Mouse (Mus musculus) macrophage (primary cell): Measurements from ENCODE around the gene Aars2. TPM values are rescaled to one million over a fixed set of nuclear protein-coding genes. Genes with fewer than 3 reads are reported as not detected.

Source experiments
- H3K27ac ChIP-seq: fragments of 350-480 bp; formaldehyde crosslinking; 2 replicates; pipeline ENCODE4 v1.9.0; 2021
- H3K36me3 ChIP-seq: fragments of 350-480 bp; formaldehyde crosslinking; 2 replicates; pipeline ENCODE4 v1.9.0; 2021; ENCODE audit errors: inconsistent target
- H3K4me3 ChIP-seq: fragments of 350-480 bp; formaldehyde crosslinking; 2 replicates; pipeline ENCODE4 v1.9.0; 2021; ENCODE audit errors: inconsistent target
- H3K79me2 ChIP-seq: fragments of 350-480 bp; formaldehyde crosslinking; 2 replicates; pipeline ENCODE4 v1.9.0; 2021; ENCODE audit errors: inconsistent target
- WGBS: methylation state at CpG from one replicate; pipeline ENCODE4 v1.1.7; 2026; ENCODE audit warnings: inconsistent platforms; ENCODE audit not compliant: missing documents; 5-methylcytosine and 5-hydroxymethylcytosine counted together
- polyA plus RNA-seq: library from polyadenylated mRNA; stranded (reverse); fragments of 250-400 nt; gene quantifications from 3 replicates; pipeline ENCODE4 v1.2.4, GENCODE M21; 2018; ENCODE audit warnings: inconsistent platforms

Aars2 gene
- polyA plus RNA-seq, 1 experiment from 2014 or later, result 1.9 TPM

DNA sequence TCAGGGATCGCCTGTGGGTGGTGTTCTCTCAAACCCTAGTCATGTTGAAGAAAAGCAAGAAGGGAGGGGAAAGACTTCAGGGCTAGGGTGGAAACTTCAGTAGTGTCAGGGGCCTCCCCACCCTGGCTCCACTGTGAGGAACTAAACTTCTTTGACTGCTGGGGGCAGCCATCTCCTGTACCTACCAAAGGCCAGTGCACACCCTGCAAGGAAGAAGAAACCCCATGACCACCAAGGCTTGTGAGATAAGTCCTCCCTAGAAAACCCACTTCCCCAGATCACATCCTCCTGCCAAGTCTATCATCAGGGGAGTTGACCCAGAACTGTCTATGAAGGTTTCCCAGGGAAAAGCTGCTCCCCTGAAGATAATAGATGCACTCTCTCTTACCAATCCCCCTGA is 47.8 kb downstream of the Aars2 start:
- H3K27ac ChIP-seq, result no peak overlapping the region

DNA sequence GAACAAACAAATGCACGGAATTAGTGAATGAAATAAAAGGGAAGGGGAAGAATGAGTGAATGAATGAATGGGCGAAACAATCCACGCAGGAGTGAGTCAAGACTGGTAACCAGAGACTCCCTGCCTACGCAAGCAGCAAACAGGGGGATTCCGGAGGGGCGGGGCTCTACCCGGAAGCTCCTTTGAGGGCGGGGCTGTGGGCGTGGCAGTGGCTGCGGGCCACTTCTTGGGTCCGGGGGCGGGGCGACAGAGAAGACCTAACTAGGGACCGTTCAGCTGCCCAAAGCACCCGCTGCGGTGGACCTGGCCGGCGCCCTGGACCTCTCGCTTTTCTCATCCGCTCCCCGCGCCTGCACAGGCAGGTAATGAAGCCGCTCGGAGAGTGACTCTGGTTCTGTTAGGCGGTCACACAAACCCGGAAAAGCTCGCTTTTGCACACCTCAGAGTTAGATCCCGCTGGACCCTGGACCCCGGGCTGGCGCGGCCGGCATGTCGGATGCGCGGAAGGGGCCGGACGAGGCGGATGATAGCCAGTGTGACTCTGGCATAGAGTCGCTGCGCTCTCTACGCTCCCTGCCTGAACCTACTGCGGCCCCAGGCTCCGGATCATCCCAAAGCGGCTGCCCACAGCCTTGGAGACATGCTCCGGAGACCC is 48.9 kb downstream of the Aars2 start, which contains the start of gene Nfkbie:
Gene Nfkbie, plus strand, starts transcription at position 252 of the 655 bp plus-strand sequence.
- Histone ChIP-seq H3K4me3 (peak within 1 kb of the TSS; percentile 60), H3K36me3 (peaks cover 7% of the 10 kb centered on the region; the same call in 1 of the 2 replicates), H3K79me2 (peaks cover 7% of the 10 kb centered on the region; the same call in 1 of the 2 replicates), H3K27ac (peak within 1 kb of the TSS; percentile 37)
- 0% methylated on average over 42 of the region's 45 CpGs for WGBS

More for the DNA sequence above, 47.8 kb downstream of the Aars2 start:
- no peaks in the 10 kb centered on the region for H3K36me3 ChIP-seq
- WGBS, result 36% methylated on average over 1 of the region's 1 CpGs
- H3K4me3 ChIP-seq, result no peak overlapping the region
- H3K79me2 ChIP-seq, result peaks cover 7% of the 10 kb centered on the region; the same call in 1 of the 2 replicates

DNA sequence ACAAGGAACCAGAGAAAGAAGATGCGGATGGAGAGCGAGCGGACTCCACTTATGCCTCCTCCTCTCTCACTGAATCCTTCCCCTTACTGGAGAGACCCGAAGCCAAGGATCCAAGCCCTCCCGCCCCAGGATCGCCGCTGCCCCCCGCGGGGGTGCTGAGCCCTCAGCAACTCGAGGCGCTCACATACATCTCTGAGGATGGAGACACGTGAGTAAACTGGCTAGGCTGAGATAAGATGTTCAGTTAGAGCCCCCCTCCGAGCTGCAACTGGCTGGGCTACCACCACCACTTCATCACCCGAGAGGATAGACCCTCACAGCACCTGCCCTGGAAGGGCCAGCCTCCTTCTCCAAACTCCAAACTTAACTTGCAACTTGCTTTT is 49.5 kb downstream of the Aars2 start:
- H3K36me3 ChIP-seq, result peaks cover 11% of the 10 kb centered on the region; the same call in 1 of the 2 replicates
- H3K27ac ChIP-seq, result peak overlapping the region; percentile 37
- H3K79me2 ChIP-seq, result peaks cover 7% of the 10 kb centered on the region; the same call in 1 of the 2 replicates
- peak overlapping the region; percentile 60 for H3K4me3 ChIP-seq
- 1% methylated on average over 14 of the region's 14 CpGs for WGBS

DNA sequence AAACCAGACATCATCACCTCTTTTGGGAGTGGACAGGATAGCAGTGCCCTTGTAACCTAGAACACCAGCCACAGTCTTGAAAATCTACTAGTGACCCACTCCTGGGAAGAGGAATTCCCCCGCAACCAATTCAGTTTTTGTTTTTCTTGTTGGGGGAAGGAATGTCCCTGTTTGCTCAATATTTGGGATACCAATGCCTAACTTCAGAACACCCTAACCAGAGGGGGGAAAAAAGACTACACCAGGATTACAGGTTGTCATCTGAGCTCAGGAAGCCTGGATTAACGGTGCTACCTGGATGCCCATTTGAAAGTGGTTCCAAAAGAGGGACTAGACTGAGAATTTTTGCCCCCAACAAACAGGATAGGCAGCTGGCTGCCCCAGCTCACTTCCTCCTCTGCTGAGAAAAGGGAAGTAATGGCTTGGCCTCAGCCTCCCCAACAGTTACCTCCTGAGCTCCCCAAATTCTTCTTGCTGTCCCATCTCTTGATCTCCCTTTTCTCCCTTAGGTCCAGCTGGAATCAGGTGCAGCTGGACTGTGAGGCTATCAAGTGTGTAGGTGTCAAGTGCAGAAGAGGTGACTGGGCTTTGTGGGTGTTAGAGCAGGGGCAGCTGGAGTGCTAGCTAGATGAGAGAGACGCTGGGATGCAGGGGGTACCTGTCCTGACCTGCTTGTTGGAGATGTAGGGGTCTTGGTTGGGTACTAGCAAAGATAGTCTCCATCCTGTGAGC is 50.0 kb downstream of the Aars2 start:
- Histone ChIP-seq H3K36me3 (peaks cover 15% of the 10 kb centered on the region; the same call in 1 of the 2 replicates), H3K27ac (peak overlapping the region; percentile 37), H3K79me2 (peaks cover 7% of the 10 kb centered on the region; the same call in 1 of the 2 replicates), H3K4me3 (peak overlapping the region; percentile 60)
- WGBS, result 3% methylated on average over 3 of the region's 3 CpGs

DNA sequence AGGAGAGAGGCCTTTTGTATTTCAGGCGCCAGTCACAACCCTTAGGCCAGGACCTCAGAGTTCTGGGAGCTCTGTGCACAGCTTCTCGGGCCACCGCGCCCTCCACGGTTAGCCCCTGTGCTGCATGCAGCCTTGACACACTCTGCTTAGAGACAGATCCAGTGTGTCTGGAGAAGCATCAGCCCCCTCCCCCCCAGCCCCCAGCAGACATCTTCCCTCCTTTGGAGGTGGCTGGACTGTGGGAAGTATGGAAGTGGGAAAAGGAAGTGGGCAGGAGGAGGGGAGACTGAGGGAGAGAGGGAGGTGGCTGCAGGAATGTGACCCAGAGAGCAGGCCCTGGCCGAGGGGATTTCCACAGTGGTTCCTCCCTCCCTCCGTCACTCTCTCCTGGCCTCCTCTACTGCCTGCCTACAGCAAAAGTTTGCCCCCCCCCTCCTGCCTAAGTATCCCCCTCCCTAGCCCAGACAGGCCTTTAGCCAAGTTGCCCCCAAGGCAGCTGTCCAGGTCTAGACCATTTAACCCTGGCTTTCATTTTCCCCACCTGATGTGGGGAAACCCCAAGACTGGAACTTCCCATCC is 50.7 kb downstream of the Aars2 start:
- Histone ChIP-seq H3K79me2 (peaks cover 7% of the 10 kb centered on the region; the same call in 1 of the 2 replicates), H3K27ac (peak overlapping the region; percentile 37), H3K4me3 (peak overlapping the region; percentile 60), H3K36me3 (peaks cover 16% of the 10 kb centered on the region; the same call in 1 of the 2 replicates)
- 12% methylated on average over 7 of the region's 7 CpGs for WGBS

DNA sequence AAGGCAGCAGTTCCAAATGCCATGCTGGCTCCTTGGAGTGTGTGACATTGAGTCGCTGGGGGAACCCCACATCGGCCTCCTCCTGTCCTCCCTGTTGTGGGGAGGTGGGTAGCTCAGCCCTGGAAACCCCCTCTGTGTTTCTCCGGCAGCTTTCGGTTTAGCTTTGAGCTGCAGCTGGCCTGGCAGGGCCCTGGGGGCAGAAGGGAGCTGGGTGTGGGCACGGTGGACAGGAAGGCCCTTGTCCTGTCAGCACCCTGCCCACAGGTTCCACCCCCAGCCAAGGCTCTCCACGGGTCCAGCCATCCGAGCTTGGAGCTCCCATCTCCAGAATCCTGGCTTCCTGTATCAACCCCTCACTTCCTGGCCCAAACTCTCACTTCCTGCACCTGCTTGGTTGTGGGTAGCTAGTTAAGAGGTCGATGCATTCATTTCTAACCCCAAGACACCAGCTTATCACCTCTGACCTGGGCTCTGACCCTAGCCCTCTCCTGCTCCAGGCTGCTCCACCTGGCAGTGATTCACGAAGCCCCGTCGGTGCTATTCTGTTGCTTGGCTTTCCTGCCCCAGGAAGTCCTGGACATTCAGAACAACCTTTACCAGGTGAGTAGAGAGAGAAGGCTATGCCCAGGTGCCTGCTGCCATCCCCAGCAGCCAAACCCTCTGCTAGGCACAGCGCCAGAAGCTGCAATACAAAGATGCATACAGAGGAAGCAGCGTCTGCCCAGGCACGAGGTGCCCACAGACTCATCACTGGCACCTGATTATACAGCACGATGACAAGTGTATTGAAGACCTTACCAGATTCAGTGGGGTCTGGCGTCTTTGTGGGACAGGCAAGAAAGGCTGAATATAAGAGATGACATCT is 51.6 kb downstream of the Aars2 start:
- Histone ChIP-seq H3K79me2 (peaks cover 7% of the 10 kb centered on the region; the same call in 1 of the 2 replicates), H3K27ac (no peak overlapping the region), H3K4me3 (no peak overlapping the region), H3K36me3 (peaks cover 16% of the 10 kb centered on the region; the same call in 1 of the 2 replicates)
- WGBS, result 34% methylated on average over 16 of the region's 16 CpGs

DNA sequence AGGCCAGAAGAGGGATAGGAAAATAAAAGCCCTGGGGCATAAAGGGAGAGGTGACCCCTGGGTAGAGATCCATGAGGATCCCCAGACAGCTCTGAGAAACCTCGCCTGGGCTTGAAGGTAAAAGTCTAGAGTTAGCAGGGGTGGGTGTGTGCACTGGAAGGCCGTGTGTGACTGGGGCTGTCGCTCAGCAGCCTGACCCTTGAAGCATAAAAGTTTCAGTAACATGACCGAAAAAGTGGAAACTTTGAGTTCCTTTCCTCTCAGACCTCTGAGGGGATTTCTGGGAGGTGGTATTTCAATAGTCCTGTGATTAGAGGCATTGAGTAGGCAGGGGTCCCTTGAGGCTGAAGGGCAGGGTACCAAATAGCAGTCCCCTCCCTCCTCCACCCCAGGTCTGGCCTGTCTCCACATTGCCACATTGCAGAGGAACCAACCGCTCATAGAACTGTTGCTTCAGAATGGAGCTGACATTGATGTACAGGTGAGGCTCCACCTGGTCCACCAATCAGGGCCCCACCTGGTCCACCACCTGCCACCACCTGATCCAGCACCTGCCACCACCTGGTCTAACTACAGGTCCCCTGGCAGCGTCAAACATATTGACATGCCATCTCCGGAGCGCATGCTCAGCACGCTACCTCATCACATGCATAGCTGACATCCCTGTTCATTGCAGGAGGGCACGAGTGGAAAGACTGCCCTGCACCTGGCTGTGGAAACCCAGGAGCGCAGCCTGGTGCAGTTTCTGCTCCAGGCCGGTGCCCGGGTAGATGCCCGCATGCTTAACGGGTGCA is 53.3 kb downstream of the Aars2 start:
- H3K4me3 ChIP-seq, result no peak overlapping the region
- no peak overlapping the region for H3K27ac ChIP-seq
- peaks cover 16% of the 10 kb centered on the region; the same call in 1 of the 2 replicates for H3K36me3 ChIP-seq
- H3K79me2 ChIP-seq, result peaks cover 13% of the 10 kb centered on the region
- WGBS, result 93% methylated on average over 13 of the region's 15 CpGs

DNA sequence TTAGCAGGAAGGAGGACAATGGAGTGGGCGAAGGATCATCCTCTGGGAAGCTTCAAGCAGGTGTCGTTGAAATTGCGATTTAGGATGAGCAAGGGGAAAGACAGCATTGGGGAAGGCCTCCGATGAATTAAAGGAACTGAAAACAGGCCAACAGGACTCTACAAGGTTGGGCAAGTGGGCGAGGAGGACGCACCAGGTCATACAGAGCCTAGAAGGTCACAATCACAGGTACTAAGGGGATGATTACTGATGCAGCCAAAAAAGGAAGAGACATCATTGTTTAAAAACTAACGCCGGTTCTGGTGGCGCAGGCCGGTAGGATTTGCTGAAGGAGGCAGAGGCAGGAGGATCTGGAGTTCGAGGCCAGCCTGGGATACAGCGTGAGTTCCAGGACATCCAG is 56.6 kb downstream of the Aars2 start:
- peaks cover 12% of the 10 kb centered on the region for H3K79me2 ChIP-seq
- 46% methylated on average over 12 of the region's 12 CpGs for WGBS
- H3K36me3 ChIP-seq, result peaks cover 33% of the 10 kb centered on the region
- no peak overlapping the region for H3K27ac ChIP-seq
- no peak overlapping the region for H3K4me3 ChIP-seq

DNA sequence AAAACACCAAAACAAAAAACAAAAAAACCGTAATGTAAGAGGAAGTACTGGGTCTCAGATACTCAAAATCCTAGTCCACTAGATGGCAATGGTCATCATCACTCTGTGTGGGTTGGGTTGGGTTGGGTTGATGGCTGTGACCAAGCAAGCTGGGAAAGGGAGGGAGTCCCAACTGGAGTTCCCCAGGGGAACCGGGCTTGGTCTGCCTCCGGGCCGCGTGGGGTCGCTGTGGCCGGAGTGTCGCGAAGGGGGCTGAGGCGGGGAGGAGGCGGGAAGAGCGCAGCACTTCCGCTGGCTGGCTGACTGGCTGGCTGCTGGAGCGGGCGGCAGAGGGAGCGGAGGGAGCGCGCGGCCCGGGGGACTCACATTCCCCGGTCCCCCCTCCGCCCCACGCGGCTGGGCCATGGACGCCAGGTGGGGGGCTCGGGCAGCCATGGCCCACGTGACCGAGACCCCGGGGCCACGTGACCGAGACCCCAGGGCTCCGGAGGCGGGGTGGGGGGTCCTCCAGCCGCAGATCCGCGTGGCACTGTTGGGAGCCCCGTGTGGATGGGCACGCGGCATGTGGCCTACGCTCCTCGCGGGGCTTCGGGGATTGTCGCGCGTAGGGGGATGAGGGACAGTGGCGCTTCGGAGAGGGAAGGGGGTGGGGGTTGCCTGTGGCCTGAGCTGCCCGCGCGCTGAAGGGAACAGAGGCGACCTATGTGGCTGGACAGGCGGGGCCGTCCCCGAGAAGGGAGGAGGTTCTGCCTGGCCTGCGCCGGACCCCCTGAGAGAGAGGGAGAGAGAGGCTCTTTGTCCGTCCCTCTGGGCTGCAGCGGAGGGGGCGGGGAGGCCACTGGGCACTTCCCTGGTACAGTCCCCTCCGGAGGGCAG is 57.3 kb downstream of the Aars2 start, which contains the start of gene Slc35b2:
Gene Slc35b2, plus strand, starts transcription at position 220 of the 876 bp plus-strand sequence.
- H3K79me2 ChIP-seq, result peaks cover 12% of the 10 kb centered on the region
- peaks cover 40% of the 10 kb centered on the region for H3K36me3 ChIP-seq
- peak within 1 kb of the TSS; percentile 34 for H3K27ac ChIP-seq
- peak within 1 kb of the TSS; percentile 73 for H3K4me3 ChIP-seq
- under 1% methylated on average over 52 of the region's 61 CpGs for WGBS

DNA sequence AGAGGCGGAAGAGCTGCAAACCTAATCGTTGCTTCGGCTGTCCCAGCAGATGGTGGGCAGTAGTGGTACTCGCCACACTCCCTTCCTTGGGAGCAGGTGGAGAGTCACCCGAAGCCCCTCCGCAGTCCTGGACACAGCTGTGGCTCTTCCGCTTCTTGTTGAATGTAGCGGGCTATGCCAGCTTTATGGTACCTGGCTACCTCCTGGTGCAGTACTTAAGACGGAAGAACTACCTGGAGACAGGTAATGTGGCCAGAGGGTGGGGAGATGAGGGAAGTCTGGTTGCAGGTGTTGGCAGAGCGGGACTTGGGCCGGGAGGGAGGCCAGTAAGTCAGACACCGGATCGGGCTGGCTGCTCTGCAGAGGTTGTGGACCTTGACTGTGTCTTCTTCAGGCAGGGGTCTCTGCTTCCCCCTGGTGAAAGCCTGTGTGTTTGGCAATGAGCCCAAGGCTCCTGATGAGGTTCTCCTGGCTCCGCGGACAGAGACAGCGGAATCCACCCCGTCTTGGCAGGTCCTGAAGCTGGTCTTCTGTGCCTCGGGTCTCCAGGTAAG is 58.0 kb downstream of the Aars2 start:
- H3K36me3 ChIP-seq, result peaks cover 47% of the 10 kb centered on the region
- WGBS, result 27% methylated on average over 16 of the region's 18 CpGs
- H3K79me2 ChIP-seq, result peaks cover 19% of the 10 kb centered on the region
- peak overlapping the region; percentile 34 for H3K27ac ChIP-seq
- H3K4me3 ChIP-seq, result peak overlapping the region; percentile 73

DNA sequence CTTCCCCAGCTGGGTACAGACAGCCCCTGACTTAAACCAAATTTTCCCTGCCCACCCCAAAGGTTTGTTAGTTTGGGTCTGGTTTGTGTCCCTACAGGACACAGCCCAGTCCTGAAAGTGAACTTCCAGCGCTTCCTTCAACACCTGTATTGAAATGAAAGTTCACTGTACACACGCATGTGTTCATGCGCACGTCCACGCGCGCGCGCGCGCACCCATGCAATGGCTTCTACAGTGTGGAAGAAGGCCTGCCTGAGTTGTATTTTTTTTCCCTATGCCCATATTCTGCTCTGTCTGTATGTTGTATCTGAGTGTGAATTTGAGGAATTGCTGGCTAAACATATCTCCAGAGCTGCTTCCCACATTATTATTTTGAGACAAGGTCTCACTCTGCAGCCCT is 58.5 kb downstream of the Aars2 start:
- 94% methylated on average over 11 of the region's 11 CpGs for WGBS
- Histone ChIP-seq H3K27ac (0 out of 2 replicates have a peak overlapping the region, but pooled peaks have one; percentile 34), H3K36me3 (peaks cover 49% of the 10 kb centered on the region), H3K4me3 (peak overlapping the region; percentile 73; the same call in 1 of the 2 replicates), H3K79me2 (peaks cover 24% of the 10 kb centered on the region)

DNA sequence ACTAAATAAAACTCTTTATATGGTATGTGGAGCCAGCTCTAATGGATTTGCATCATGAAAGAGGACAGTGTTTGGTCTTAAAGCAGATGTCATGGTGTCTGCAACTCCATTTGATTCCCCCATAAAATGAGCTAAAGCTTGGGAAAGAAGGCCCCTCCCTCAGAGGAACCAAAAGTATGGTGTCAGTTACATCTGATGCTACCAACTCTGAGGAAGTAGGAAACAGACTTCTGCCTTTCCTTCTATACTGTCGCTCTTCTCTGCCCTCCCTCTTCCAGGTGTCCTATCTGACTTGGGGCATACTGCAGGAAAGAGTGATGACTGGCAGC is 59.4 kb downstream of the Aars2 start:
- Histone ChIP-seq H3K27ac (no peak overlapping the region), H3K36me3 (peaks cover 50% of the 10 kb centered on the region), H3K4me3 (no peak overlapping the region), H3K79me2 (peaks cover 33% of the 10 kb centered on the region)
- WGBS, result 63% methylated on average over 1 of the region's 1 CpGs
